Mouse (Mus musculus): ENCODE measurements around the gene Gnl3l.

The Gnl3l gene

DNA sequence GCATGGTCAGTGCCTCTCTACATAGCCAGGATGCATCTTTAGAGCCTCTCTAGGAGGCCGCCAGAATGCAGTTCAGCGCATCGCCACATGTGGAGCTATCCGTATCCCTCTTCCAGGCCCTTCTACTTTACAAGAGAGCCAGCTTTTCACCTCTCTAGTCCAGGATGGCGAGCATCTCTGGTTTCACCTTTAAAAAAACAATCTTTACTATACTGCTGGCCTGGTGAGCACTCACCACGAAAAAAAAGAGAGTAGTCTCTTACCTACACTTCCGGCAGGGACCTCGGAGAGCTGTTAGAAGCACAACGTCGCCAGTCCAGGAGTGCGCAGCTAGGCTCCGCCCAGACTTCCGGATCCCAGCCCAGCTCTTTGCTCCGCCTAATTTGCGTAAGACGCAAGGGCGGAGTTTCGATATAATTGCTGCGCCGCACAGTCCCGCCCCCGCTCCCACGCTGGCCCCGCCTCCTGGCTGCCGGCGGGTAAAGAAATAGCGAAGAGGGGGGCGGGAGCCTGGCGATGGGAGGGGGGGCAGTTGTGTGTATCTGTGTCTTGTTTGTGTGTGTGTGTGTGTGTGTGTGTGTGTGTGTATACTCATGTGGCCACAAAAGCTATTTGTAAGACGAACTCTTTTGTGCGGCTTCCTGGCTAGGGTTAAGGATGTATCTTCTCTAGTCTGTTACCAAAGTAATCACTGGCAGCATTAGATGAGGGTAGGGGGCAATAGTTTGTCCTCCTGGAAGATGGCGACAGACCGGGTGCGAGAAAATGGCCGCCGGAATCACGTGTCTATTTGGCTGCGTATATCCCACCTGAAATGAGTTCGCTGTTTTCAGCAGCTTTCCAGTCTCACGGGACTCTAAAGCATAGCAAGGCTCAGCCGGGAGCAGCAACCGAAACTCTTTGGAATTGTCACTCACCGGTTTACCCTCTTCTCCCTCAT, at the start of gene Gnl3l:
Gnl3l (minus strand) TSS at position 385 of the 940 bp plus-strand sequence.
- DNase-seq, result peak; percentile 82 to 84

DNA sequence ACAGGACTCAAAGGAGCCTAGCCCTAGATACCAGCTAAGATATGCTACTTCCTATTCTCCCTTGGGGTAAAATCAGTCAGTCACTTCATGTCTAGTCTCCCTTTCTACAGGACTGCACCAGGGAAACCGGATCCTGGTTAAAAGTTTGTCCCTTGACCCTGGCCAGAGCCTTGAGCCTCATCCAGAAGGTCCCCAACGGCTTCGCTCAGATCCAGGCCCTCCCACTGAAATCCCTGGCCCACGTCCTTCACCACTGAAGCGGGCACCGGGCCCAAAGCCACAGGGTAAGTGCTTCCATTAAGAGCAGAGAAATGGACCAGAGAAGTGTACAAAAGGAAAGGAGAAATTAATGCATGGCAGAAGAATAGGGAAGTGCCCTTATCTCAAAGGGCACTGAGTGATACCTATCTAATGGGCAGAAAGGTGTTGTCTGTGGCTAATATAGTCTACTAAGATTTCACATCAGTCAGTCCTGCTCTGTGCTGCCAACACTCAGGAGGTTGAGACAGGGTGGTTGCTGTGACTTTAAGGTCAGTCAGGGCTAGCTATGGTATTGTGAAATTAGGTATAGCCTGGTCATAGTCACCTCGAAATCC, 49.0 kb upstream of the Gnl3l start:
- peak in 1 of 2 experiments; percentile 23 for DNase-seq

DNA sequence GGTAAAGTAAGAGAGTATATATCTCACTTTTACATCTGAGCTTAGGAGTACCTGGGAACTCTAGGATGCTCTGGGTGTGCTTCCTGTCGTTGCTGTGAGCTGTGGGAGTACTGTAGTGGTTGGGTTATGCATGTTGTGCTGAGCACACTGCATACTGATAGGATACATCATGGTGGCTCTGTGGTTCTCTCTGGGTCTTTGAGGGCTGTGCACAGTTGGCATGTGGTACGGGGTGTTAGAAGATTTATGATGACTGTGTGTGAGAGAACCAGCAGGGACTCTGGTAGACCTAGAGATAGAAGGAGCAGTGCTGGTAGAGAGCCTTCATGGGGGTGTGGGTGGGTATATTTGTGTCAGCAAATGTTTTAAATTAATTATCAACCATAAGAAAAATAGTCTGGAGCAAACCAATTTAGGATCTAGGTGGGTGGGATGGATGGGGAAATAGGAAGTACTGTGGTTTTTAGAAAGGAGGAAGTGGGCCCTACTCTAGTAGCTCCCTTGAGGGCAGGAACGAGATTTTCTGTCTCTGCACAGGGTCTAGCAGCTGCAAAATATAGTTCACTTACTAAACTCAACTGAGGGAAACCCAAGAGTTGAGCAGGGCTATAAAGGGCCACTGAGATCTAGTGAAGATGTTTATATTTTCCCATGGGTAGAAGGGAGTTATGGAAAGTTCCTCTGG, 44.6 kb upstream of the Gnl3l start:
- no peak for DNase-seq

DNA sequence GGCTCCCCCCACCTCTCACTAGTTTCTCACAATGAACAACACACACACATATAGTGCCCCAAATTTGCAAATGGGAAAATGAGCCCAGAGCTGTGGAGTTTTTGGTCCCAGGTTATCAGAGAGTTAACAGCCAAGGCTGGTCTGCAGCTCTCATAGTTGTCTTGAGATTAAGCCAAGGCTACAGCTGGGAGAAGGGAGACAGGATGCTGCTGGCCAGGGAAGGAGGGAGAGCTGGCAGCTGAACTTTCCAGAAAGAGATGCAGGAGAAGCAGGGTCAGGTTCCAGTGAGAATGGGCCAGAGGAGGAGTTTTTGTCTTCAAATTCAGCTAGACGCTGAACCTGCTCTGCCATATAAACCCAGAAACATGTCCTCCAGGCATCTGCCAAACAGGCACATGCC, 42.2 kb upstream of the Gnl3l start:
- DNase-seq, result no peak

DNA sequence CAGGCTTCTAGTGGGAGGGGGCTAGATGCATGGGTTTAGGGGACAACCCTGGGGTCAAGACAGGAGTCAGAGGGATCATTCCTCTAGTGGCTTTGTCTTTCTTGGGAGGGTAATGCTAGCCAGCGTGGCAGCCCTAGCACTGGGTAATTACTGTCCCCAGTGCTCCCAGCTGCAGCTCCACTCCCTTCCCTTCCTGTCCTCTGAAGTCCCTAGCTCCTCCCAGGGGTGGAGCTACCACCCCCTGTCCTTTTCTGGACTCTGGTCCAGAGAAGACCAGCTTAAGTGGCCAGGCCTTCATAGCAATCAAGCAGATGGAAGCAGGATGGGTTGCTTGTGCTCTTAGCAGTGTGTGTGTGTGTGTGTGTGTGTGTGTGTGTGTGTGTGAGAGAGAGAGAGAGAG, 38.4 kb upstream of the Gnl3l start:
- no peak for DNase-seq

DNA sequence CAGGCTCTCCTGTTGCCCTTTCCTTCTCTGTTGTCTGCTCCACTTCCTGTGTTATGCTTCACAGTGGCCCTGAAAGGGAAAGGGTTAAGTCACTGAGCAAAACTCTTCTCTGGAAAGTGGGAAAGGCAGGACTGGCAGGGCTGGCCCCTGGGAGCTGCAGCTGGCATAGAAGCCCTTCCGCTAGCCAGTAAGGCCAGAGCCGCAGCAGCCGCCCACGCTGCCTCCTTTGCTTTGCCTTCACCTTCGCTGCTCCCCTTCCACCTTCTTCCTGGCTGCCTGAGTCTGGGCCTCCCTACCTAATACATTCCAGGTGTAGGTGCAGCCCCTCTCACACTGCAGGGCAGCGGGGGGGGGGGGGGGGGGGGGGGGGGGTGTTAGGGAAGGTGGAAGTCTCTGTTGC, 37.4 kb upstream of the Gnl3l start:
- DNase-seq, result no peak

DNA sequence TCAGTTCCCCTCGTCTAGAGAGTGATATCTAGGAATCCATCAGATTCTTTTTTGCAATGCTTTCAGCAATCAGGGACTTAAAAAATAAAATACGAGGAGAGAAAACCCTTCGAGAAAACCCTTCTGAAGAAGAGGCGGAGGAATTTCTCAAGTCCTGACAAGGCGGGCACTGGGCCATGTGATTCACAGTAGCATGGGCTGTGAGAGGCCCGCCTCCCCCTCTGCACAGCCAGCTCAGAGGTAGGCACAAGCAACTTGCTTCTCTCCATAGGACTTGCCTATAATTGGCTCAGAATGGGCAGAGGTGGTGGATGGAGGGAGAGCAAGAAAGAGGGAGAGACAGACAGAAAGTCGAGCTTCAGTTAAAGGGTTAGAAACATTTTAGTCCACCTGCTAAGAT, 33.2 kb upstream of the Gnl3l start:
- no peak for DNase-seq

DNA sequence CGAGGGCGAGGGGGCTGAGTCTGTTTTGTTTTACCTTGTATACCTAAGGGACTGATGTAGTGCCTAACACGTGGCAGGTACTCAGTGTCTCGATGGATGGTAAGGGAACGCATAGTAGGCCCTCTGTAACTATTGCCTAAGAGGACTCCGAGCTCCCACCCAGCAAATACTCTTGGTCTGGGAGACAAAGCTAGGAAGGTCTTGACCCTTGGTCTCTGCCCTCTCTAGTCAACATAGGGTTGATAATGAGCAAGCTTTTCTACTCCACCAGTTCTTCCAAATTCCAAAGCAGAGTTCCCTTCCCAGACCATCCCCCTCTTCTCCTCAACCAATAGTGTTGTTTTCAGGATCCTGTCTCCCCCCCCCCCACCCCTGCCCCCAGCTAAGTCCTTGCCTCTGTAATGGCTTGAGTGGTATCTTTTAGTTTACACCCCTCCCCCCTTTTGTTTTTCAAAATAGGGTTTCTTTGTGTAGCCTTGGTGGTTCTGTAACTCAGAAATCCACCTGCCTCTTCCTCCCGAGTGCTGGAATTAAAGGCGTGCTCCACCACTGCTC, 32.6 kb upstream of the Gnl3l start:
- DNase-seq, result no peak

DNA sequence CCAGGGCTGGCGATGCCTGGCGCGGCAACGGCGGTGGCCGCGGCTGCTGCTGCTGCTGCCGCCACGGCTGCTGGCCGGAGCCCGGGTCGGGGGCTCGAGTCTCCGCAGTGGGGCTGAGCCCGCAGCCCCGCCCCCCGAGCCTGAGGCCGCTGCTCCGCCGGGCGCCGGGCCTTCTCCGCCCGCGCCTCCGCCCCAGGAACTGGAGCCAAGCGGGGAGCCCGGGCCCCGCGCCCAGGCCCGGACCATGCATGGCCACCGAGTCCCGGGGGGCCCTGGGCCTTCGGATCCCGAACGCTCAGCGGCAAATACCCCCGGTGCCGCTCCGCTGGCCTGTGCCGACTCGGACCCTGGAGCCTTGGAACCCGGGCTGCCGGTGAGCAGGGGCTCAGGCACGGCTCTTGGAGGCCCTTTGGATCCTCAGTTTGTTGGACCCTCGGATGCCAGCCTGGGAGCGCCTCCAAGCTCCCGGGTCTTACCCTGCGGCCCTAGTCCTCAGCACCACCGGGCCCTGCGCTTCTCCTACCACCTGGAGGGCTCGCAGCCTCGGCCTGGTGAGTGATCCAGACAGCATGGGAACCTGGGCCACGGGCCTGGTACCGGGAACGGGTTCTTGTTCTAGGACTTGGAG, 30.4 kb upstream of the Gnl3l start:
- peak; percentile 29 to 38 for DNase-seq

DNA sequence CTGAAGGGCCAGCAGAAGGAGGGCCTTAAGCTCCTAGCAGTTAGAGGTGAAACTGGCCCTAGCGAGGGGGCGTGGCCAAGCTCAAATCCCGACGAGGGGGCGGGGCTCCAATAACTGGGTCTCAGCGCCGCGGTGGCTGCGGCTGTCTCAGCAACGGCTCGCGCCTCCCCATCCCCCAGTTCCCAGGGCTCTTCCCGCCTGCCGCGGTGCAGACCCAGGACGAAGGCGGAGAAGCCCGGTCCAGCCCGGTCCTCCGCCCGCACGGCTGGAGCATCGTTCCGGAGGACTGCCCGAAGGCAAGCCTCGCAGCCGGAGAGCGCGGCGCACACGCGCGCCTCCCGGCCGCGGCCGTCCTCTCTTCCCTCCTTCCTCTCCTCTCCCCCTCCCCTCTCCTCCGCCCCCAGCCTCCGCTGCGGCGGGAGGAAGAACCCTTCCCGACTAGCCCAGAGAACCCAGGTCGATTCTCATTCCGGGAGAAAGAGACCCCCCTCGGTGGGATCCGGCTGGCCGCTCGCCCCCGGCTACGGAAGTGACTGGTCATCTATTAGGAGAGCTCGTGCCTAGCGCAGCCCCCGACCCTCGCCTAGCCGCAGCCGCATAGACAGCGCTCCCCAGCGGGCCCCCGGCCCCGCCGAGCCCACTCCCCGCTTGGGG, 29.8 kb upstream of the Gnl3l start:
- DNase-seq, result peak; percentile 86 to 90

DNA sequence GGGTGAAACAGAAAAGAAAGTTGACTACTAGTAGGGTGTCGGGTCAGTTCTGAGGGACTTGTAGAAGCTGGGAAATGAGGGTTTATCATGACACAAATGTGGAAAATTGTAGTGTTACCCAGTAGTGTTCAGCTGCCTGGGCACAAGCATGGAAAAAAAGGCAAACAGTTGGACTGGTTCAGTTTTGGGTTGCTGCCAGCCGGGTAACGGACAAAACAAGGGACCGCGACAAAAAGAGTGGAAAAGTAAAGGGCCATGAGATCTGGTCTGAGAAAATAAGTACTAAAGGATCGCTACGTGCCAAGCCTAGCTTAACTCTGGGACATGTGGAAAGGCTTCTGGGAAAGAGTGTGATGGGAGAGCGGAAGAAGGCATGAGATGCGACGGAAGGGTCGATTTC, 29.2 kb upstream of the Gnl3l start:
- peak in 1 of 2 experiments; percentile 33 for DNase-seq

DNA sequence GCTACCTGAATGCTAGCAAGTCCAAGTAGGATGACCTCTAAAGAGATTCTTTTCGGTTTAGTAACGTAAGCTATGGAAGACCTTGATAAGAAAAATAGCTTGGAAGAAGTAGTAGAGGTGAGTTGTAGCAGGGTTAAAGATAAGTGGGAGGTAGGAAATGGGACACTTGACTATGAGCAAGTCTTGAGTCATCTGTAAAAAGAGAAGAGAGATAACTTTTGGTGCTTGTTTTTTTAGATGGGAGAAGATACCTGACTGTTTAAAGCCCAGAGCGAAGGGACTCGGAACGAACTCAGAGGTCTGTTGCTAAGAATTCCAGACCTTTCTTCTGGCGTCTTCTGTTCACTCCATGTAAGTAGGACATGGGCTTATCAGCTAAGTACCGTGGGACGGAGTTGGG, 28.7 kb upstream of the Gnl3l start, which contains the start of gene Fgd1:
Fgd1 (plus strand) TSS at position 301 of the 400 bp plus-strand sequence.
- no peak for DNase-seq

DNA sequence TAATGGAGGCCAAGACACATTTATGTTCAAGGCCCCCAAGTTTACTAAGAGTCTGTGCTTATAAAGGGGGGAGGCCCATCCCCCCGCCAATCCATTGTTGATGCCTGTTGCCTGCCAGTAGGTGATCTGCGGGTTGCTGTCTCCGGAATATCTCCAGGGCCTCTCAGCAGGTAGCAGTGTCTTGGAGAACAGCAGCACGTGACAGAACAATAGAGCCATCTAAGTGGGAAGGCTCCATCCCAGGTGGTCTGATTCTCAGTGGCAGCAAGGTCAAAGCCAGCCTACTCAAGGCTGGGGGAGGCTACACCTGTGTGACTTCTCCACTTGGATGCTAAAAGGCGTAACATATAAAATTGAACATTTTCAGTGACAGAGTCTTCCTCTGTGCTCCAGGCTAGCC, 24.1 kb upstream of the Gnl3l start:
- no peak for DNase-seq

DNA sequence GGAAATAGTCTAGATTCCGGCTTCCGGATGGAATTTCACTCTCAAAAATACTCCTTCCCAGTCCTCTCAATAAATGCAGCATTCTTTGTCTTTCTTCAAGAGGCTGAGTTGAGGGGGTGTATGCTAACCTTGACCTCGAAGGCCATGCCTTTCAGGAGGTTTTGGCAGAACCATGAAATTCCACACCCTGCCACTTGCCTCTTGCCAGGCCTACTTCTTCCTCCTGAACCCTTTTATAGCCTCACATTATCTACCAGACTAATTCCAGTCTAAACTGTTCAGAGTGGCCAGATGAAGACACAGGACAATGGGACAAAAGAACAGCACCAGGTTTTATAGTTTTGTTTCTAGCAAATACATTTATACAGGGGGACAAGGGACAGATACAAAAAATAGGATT, 14.3 kb upstream of the Gnl3l start:
- DNase-seq, result no peak

DNA sequence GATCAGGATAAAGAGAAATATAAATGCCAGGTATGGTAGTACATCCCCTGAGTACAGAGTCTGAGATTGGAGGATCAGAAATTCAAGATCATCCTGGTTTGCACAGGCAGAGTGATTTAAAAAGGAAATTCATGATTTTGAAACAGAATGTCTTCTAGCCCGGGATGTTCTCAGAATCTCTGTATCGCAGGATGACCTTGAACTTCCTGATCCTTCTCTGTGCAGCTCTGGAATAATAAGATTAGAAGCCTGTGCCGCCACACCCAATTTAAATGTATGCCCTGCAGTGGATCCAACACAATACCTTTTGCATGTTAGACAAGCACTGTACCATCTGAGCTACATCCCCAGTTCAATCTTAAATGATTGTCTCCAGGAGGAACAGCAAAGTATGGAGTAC, 1.7 kb upstream of the Gnl3l start:
- DNase-seq, result no peak

DNA sequence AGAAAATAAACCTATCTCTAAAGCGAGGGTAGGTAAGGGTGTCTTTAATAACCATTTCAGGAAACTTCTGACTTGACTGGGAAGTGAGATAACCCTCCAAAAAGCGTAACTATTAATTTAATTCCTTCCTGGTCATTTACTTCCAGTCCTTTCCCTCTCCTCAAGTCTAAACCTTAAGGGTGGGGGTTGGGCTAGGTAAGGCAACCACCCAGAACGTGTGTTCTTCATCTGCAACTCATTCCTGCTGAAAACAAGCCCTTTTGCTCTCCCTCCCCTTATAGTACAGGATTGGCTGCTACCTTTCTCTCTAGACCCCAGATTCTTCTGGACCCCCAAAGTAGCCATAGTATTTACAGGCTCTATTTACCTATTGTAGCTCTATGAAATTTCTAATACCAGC, 775 bp upstream of the Gnl3l start:
- peak in 1 of 2 experiments; percentile 15 for DNase-seq

DNA sequence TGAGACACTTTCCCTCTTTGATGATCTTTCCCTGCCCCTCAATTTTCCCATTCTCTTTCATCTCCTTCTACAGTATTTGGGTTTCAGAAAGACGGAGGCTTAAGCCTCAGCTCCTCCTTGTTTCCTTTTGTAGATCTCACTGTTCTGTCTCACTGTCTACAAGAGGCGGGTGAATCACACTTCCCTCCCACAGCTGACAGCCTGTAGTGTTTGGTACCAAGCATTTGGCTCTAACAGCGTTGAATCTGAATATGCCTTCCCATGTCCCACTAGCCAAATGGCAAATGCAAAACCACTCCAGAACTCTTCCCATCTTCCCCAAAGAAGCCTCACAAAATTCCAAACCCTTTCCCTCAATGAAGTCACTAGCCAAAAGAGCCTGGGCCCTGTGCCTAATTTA, 20.3 kb downstream of the Gnl3l start:
- no peak for DNase-seq

DNA sequence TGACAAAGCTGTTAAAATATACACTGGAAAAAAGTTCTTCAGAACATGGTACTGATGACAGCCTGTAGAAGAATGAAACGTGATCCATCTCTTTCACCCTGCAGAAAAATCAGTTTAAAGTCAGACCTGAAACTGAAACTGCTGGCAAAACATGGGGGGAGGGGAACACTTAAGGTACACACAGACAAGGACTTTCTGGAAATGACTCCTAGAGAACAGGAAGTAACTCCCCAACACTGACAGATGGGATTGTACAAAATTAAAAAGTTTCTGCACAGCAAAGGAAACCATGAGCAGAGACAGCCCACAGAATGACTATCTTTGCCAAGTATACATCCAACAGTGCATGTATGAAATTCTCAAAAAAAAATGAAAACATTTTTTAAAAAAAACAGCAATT, 35.5 kb downstream of the Gnl3l start:
- DNase-seq, result no peak

DNA sequence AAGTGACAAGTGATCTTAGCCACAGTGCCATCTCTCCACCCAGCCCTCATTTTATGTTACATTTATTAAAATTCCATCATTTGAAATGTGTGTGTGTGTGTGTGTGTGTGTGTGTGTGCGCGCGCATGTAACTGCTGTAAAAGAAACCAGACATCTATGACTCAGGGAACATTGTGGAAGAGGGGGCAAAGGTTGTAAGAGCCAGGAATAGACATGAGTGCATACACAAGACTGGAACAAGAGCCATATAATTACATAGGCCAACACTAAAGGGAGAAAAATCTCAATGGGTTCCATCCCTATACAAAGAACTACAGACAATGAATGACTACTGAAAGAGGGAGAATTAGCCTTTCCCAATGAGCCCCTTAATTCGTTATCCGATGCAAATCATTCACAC, 41.7 kb downstream of the Gnl3l start:
- no peak for DNase-seq

DNA sequence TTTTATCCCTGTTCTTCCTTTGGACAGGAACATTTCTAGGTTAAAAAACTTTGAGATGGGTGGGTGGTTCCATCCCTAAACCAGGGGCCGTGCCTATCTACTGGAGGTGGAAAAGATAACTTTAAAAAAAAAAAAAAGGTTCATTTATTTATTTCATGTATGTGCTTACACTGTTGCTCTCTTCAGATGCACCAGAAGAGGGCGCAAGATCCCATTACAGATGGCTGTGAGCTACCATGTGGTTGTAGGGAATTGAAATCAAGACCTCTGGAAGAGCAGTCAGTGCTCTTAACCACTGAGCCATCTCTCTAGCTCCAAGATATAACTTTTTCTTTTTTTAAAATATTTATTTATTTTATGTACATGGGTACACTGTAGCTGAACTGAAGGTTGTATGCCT, 54.1 kb downstream of the Gnl3l start:
- no peak for DNase-seq

DNA sequence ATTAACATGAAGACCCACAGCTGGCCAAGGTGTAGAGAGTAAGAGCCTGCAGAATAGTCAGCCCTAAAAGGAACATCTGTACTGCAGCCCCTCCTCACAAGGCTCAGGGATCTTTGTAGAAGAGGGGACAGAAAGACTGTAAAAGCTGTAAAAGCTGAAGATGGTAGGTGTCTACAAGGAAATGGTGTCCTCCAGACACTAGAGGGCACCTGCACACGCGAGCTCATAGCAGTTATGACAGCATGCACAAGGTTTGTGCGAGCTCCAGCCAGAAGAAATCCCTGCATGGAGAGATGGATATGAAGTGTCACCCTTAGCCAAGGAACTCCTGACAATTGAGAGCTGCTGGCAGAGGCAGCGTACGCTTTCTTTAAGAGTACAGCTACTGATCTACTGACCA, 56.4 kb downstream of the Gnl3l start:
- DNase-seq, result no peak

All from cerebellum, postnatal 36 days (tissue).